Mouse (Mus musculus) spleen, postnatal 0 days (tissue): ENCODE results near the gene Zfp618. TPM values are rescaled to one million over a fixed set of nuclear protein-coding genes. Genes with fewer than 3 reads are reported as not detected.

Experiments
- polyA plus RNA-seq: library from polyadenylated mRNA; unstranded; fragments of >200 nt; fragmentation: Nextera tagmentation; extraction: Ambion mirVana; gene quantifications from 2 replicates; pipeline ENCODE4 v1.2.1, GENCODE M21; 2015

Gene Zfp618
- polyA plus RNA-seq = 2.2 and 3.0 TPM in 2 replicates

DNA sequence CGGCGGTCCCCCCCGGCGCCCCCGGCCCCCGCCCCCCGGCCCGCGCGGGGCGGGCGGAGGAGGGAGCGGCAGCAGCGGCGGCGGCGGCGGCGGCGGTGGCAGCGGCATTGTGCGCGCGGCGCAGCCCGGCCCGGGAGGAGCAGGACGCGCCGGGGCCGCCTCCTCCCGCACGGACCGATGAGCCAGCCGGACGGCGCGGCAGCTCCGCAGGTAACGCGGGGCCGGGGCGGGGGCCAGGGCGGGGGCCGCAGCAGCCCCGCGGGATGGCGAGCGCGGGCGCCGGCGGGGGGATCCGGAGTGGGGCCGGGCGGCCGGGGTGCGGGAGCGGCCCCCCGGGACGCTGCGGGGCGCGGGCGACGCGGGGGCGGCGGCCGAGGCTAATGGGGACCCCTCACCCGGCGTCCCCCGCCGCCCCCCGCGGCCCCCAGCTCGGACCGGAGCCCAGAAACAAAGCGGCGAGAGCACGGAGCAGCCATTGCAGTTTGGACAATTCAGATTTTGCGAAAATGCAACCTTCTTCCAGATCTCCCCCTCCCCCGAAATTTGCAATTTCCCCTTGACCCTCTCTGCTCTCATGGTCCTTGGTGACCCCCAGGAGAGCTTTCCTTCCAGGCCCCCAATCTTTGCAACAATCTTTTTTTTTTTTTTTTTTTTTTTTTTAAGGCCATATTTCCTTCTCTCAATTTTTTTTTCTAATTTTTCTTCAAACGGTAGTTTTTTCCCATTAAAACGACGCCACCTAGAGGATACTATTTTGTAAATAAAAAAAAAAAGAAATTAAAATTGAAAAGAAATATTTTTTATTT lies at the start of gene Zfp618:
TSS of gene Zfp618 (plus strand) at position 77 of the 806 bp plus-strand sequence.

DNA sequence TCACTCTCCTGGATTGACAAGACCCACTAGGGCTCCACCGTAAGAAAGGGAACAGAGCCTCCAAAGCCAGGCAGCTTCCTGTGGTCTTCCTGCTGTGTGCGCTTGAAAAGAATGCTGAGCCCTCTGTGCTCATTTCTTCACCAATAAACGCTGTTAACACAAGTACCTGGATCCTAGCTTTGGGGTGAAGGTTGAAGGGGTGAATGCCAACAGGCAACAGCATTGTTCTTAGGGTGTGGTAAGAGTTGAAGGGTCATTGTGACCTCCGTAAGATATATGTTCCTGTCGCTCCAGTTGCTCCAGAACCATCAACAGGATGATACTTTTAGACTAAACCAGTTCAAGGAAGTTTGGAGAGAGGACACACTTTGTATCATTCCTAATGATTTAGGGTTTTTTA lies 189.3 kb downstream of the Zfp618 start, which contains the start of gene Ambp:
TSS of gene Ambp (minus strand) at position 101 of the 400 bp plus-strand sequence.

DNA sequence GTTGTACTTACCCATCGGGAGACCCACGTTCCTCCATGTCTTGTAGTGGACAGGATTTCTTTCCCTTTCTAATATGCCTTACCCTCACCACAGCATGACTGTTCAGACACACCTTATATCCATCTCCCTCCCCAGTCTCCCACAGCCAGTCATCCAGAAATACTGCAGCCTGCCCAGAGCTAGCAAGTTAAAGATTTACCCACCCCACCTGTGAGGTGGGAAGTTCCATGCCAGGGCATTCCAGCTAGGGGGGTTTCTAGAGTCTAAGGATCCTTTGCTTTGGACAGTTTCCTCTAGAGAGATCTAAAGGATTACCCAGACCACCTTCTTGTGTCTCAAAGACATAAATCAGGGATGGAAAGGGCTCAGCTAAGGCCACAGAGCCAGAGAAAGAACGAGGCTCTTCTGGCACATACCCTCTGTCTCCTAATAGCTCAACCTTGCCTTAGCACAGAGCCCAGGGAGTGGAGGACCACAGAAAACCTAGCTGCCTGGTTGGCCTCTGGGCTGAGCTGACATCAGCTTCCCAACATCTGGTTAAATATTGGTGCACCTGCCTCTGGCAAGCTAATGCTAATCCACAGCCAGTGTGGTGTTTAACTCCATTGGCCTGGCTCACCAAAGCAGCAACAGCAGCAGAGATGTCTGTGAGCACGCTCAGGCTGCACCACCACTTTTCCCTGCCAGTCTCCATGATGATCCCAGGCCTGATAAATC lies 206.8 kb downstream of the Zfp618 start, which contains the start of gene Kif12:
TSS of gene Kif12 (minus strand) at position 163 of the 717 bp plus-strand sequence.

Other genes starting within 250 kb of the Zfp618 start
- 0.73 and 1.3 TPM in 2 replicates for gene Ambp, start 189.2 kb downstream of the Zfp618 start, polyA plus RNA-seq
- gene Kif12, start 206.6 kb downstream of the Zfp618 start, polyA plus RNA-seq = 0.13 TPM in 1 of 2 replicates, not detected in the other
- gene Col27a1, start 248.4 kb downstream of the Zfp618 start, polyA plus RNA-seq = 6.2 and 7.1 TPM in 2 replicates